Mouse (Mus musculus): Measurements from ENCODE around the gene Gm20458. TPM values are rescaled to one million over a fixed set of nuclear protein-coding genes. Genes with fewer than 3 reads are reported as not detected.

Gm20458 gene
- total RNA-seq, 4 experiments from 2014 or later: 8.4 to 15.8 (median 9.9) TPM; not detected in 1

- no peak for DNase-seq (ENCODE audit: low spot score in 2 of 2)
Observed at GRCm38 (mm10) chr2:164497691-164498268, 37.0 kb downstream of the Gm20458 start.

DNA sequence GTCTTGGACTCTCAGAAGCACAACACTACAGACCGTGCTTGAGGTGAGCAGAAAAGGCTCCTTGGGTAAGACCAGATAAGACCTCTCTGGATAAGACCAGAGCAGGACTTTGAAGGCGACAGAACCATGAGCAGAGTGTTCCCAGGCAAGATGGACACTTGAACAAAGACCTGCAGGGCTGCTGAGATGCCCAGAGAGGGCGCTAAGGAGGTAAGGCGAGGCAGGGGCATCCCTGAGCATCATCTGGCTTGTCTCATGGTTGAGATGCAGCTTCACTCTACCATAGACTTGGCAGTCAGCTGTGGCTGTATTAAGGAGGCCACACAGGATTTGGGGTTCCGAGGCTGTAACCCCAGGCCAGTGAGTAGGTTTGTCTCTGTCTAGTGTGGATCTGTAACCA is 38.5 kb downstream of the Gm20458 start:
- DNase-seq (ENCODE audit: low spot score in 2 of 2): no peak

DNA sequence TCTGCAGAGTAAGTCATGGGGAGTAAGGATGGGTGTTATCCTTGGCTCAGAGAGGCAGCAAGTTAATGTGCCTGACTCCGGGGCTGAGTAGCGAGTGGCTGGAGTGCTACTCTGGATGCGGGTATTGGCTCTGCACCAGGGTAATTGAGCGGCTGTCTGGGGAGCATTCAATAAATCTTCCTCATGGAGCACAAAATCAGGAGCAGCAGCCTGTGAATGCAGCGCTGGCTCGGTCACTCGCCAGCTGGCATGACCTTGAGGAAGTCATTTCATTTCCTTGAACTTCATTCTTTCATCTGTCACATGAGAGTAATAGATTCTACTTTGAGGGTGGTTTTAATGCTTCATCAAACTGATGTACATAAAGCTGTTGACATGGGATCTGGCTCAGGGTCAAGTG is 39.7 kb downstream of the Gm20458 start:
- no peak for DNase-seq (ENCODE audit: low spot score in 2 of 2)

DNA sequence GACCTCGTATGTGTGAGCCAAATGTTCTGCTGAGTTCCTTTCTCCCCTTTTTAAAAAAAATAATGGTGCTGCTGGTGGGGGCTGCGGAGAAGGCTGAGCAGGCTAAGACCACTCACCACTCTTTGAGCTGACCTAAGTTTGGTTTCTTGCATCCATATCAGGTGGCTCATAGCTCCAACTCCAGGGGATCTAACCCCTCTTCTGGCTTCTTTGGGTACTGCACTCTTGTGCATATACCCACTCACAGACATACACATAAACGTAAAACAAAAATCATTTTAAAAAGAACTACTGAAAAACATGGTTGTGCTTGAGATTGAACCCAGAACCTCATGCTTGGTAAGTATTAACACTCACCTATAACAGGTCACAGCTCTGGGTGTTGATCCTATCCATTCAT is 44.2 kb downstream of the Gm20458 start:
- DNase-seq (ENCODE audit: low spot score in 2 of 2): no peak

DNA sequence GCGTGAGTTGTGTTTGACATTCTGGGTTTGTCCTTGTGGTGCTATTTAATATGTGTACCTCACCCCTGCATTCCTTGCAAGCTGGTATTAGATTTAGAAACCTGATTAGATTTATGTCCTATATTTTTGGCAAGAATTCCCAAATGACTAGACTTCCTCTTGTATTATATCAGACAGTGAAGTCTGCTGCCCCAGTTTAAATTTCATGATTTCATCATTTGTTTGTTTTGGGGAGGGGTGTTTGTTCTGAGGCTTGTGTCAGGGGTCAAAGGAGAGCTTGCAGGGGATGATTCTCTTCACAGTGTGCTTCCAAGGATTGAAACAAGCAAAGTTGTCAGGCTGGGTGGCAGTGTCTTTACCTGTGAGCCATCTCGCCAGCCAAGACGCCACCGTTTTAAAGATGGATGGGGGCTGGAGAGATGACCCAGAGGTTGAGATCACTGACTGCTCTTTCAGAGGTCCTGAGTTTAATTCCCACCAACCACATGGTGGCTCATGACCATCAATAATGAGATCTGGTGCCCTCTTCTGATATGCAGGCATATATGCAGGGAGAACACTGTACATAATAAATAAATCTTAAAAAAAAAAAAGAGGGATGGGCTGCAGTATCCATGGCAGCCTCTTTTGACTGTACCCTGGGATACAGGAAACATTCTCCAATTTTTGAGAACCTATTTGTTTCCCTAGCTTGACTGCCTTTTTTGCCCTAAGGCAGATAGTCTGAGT is 45.0 kb downstream of the Gm20458 start:
- no peak for DNase-seq (ENCODE audit: low spot score in 2 of 2)

GRCm38 (mm10) chr2:164507811-164508210 is 47.0 kb downstream of the Gm20458 start:
- no peak for DNase-seq (ENCODE audit: low spot score in 2 of 2)

DNA sequence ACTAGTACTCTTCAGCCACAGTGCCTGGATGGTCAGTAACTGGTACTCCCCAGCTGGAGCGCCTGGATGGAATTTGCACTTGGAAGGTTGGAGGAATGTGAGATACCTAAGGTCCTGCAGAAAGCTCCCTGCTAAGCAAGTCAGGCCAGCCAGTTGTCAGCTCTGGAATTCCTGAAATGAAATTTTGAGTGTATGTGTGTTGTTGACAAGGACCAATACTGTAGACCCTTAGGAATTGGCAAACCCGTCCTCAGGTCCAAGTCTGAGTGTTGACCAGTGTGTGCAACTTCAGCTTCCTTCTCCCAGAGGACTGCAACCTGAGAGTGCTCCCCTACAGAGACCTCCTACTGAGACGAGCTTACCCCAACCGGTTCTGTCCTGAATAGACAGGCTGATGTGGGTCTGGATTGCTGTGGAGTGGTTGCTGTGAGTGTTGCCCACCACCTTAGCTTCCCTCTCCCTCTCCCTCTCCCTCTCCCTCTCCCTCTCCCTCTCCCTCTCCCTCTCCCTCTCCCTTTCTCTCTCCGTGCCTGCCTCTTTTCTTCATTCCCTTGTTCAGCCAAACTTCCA is 49.9 kb downstream of the Gm20458 start:
- DNase-seq (ENCODE audit: low spot score in 2 of 2): no peak

DNA sequence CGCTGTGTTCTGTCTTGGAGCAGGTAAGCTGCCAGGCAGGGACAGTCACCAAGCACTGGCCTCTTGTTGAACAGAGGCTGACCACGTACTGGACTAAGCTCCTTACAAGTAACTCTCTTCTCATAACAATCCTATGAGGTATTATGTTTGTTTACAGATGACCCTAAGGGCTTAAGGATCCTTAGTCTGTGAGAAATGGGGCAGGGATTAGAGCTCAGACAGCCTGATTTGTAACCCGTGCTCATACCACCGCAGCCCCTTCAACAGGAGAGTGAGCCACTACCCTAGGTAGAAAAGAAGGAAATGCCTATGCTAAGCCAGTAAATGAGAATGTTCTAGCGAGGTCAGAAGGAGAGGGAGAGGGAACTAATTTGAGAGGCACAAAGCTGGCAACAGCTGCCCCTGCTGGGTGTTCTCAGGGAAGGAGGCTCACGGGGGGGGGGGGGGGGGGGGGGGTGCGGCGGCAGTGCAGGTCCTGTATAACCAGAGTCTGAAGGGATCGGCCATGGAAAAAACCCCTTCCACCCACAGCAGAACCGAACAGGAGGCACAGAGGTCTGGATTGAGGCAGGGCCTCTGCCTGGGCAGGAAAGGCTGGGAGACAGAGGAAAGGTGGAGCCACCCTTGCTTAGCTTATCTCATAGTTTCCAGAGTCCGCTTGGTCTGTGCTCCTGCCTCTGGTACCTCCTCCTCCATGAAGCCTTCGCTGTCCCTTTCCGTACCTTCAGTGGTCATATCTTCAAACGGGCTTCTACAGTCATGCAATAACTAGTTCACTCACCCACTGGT is 51.5 kb downstream of the Gm20458 start:
- no peak for DNase-seq (ENCODE audit: low spot score in 2 of 2)

DNA sequence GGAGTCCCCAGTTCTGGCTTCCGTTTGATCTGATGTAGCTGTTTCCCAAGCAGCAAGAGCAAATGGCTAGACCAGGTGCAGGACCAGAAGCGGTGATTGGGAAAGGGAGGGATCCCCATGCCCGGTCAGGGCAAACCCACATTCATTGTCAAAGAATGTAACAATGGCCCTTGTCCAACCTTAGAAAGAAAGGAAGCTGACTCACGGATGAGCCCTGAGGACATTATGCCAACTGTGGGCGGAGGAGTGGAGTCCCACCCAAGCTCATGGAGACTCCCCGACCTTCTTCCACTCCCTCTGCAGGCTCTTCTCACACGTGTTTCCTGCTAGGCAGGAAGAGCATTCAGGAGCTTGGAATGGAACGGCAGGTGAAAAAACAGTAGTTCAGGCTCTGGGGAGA is 52.6 kb downstream of the Gm20458 start:
- no peak for DNase-seq (ENCODE audit: low spot score in 2 of 2)

GRCm38 (mm10) chr2:164514916-164515315 is 54.1 kb downstream of the Gm20458 start:
- no peak for DNase-seq (ENCODE audit: low spot score in 2 of 2)

GRCm38 (mm10) chr2:164515897-164516296 is 55.1 kb downstream of the Gm20458 start:
- DNase-seq (ENCODE audit: low spot score in 2 of 2): peak in 1 of 2 experiments; percentile 36

- no peak for DNase-seq (ENCODE audit: low spot score in 2 of 2)
Observed at GRCm38 (mm10) chr2:164516592-164516991, 55.8 kb downstream of the Gm20458 start.

GRCm38 (mm10) chr2:164517485-164518221 is 56.9 kb downstream of the Gm20458 start:
- peak in 1 of 2 experiments; percentile 58 for DNase-seq (ENCODE audit: low spot score in 2 of 2)

- peak in 1 of 2 experiments; percentile 38 for DNase-seq (ENCODE audit: low spot score in 2 of 2)
Observed at GRCm38 (mm10) chr2:164518266-164519170, 57.8 kb downstream of the Gm20458 start.

DNA sequence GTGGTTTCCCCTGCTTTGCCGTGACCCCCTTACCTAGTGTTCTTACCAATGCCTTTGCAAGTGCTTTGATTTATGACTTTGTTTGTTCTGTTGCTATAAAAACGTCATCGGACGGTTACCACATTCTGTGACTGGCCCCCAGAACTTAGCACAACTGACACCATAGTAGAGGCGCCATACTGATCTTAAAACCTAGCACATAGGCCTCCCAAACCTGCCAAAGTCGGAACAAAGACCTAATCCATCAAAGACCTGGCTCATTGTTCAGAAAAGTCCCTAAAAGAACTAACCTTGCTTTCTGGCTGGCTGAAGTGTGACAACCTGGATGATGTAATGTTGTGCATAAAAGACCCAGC is 58.4 kb downstream of the Gm20458 start:
- no peak for DNase-seq (ENCODE audit: low spot score in 2 of 2)

DNA sequence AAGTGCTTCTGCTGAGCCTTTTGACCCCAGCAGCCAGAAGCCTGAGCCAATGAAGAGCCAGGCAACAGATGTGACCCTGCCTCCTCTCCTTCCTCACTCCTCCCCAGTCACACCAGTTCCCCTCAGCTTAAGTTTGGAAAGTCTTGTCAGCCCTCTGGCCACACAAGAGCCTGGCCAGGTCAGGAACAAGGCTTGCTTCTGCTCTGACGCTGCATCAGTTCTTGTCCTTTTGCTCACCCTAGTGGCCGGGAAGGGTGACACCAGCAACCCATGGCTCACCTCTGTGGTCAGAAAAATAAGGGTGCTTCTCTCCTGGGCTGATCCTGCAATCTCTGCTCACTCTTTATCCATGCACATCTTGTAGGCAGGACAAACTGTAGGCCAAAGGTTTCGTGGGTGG is 60.0 kb downstream of the Gm20458 start:
- DNase-seq (ENCODE audit: low spot score in 2 of 2): no peak

DNA sequence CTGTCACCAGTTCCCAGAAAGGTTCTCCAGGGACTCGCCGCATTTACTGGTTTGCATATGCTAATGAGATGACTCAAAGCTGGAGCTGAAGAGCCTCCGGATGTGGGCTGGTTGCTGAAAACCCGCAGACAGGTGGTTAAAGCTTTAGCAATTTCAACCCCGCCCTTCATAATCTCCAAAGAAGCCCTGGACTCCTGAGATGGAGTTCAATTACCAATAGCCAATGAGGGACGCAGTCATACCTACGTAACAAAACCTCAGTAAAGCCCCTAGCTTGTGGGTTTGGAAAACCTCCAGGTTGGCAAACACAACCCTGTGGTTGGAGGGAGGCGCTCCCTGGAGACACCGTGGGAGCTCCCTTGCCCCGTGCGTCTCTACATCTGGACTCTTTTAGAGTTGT is 61.1 kb downstream of the Gm20458 start:
- no peak for DNase-seq (ENCODE audit: low spot score in 2 of 2)

DNA sequence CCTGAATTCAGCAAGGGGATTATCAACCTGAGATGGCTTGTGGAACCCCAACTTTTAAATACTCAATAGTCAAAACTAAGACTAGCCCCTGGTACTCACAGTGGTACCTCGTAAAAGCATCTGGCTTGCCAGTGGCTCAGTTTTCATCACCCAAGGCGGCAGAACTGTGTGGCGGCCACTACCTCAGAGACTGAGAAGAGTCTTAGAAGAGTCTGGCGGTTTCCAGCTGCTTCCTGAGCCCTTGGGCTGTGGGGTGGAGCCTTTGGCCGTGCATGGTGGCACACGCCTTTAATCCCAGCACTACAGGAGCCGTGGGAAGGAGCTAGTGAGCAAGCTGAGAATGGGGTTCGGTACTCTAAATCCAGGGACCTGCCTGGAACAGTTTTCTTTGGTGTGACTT is 61.5 kb downstream of the Gm20458 start:
- DNase-seq (ENCODE audit: low spot score in 2 of 2): no peak

- DNase-seq (ENCODE audit: low spot score in 2 of 2): no peak
Observed at GRCm38 (mm10) chr2:164523301-164523773, 62.6 kb downstream of the Gm20458 start.

- no peak for DNase-seq (ENCODE audit: low spot score in 2 of 2)
Observed at GRCm38 (mm10) chr2:164528557-164528956, 67.8 kb downstream of the Gm20458 start.

Measured in layer of hippocampus, adult 8-10 months (tissue).